Mouse (Mus musculus): ENCODE results near the gene Gm9508.
A peak's percentile ranks its signal among the peaks of the same experiment; 100 is the strongest.
"Not testable (repeated sequence)": the region's sequence is repeated elsewhere in the genome, so short reads cannot be mapped to it uniquely, and the experiment has no call there.

Gm9508 gene

GRCm38 (mm10) chr10:77697133-77697532 is at the start of gene Gm9508:
TSS of gene Gm9508 (minus strand) at chr10:77697233.
- DNase-seq (ENCODE audit: low spot score) = no peak

- DNase-seq (ENCODE audit: low spot score) = not testable (repeated sequence)
Measured at GRCm38 (mm10) chr10:77741924-77742688, 45.1 kb upstream of the Gm9508 start, which contains the start of gene Gm18596. TSS of gene Gm18596 (minus strand) at chr10:77742638.

- DNase-seq (ENCODE audit: low spot score) = no peak
Measured at GRCm38 (mm10) chr10:77738929-77739328, 41.9 kb upstream of the Gm9508 start.

GRCm38 (mm10) chr10:77735928-77736327 is 38.9 kb upstream of the Gm9508 start:
- no peak for DNase-seq (ENCODE audit: low spot score)

- DNase-seq (ENCODE audit: low spot score) = peak; percentile 57
Measured at GRCm38 (mm10) chr10:77729241-77729640, 32.2 kb upstream of the Gm9508 start.

- DNase-seq (ENCODE audit: low spot score) = no peak
Measured at GRCm38 (mm10) chr10:77728280-77728679, 31.2 kb upstream of the Gm9508 start.

- no peak for DNase-seq (ENCODE audit: low spot score)
Measured at GRCm38 (mm10) chr10:77726186-77726585, 29.2 kb upstream of the Gm9508 start, which contains the start of gene Gm10100. TSS of gene Gm10100 (plus strand) at chr10:77726486.

GRCm38 (mm10) chr10:77724855-77725254 is 27.8 kb upstream of the Gm9508 start:
- DNase-seq (ENCODE audit: low spot score) = no peak

- not testable (repeated sequence) for DNase-seq (ENCODE audit: low spot score)
Measured at GRCm38 (mm10) chr10:77720299-77720698, 23.3 kb upstream of the Gm9508 start, which contains the start of gene Krtap12-1. TSS of gene Krtap12-1 (plus strand) at chr10:77720599.

- DNase-seq (ENCODE audit: low spot score) = no peak
Measured at GRCm38 (mm10) chr10:77715507-77715906, 18.5 kb upstream of the Gm9508 start, which contains the start of gene Gm10142. TSS of gene Gm10142 (plus strand) at chr10:77715807.

- DNase-seq (ENCODE audit: low spot score) = no peak
Measured at GRCm38 (mm10) chr10:77713734-77714133, 16.7 kb upstream of the Gm9508 start.

GRCm38 (mm10) chr10:77711157-77711556 is 14.1 kb upstream of the Gm9508 start, which contains the start of gene Gm10024:
TSS of gene Gm10024 (plus strand) at chr10:77711457.
- not testable (repeated sequence) for DNase-seq (ENCODE audit: low spot score)

- DNase-seq (ENCODE audit: low spot score) = no peak
Measured at GRCm38 (mm10) chr10:77709831-77710230, 12.8 kb upstream of the Gm9508 start.

- DNase-seq (ENCODE audit: low spot score) = no peak
Measured at GRCm38 (mm10) chr10:77706326-77706725, 9.3 kb upstream of the Gm9508 start, which contains the start of gene Gm10272. TSS of gene Gm10272 (plus strand) at chr10:77706626.

- not testable (repeated sequence) for DNase-seq (ENCODE audit: low spot score)
Measured at GRCm38 (mm10) chr10:77690356-77690807, 6.7 kb downstream of the Gm9508 start, which contains the start of gene Gm19402. TSS of gene Gm19402 (minus strand) at chr10:77690757.

- DNase-seq (ENCODE audit: low spot score) = no peak
Measured at GRCm38 (mm10) chr10:77687021-77687420, 10.0 kb downstream of the Gm9508 start.

- no peak for DNase-seq (ENCODE audit: low spot score)
Measured at GRCm38 (mm10) chr10:77685895-77686664, 11.0 kb downstream of the Gm9508 start, which contains the start of gene Tspear. TSS of gene Tspear (plus strand) at chr10:77686569.

GRCm38 (mm10) chr10:77684181-77684580 is 12.9 kb downstream of the Gm9508 start:
- DNase-seq (ENCODE audit: low spot score) = no peak

GRCm38 (mm10) chr10:77682994-77683393 is 14.0 kb downstream of the Gm9508 start:
- no peak for DNase-seq (ENCODE audit: low spot score)

GRCm38 (mm10) chr10:77677562-77677961 is 19.5 kb downstream of the Gm9508 start:
- DNase-seq (ENCODE audit: low spot score) = no peak

- no peak for DNase-seq (ENCODE audit: low spot score)
Measured at GRCm38 (mm10) chr10:77673765-77674164, 23.3 kb downstream of the Gm9508 start.

- no peak for DNase-seq (ENCODE audit: low spot score)
Measured at GRCm38 (mm10) chr10:77671519-77671918, 25.5 kb downstream of the Gm9508 start.
